Mouse (Mus musculus) cerebellum, postnatal 25 days (tissue): ENCODE data around the gene Myo15.
A peak's percentile ranks its signal among the peaks of the same experiment; 100 is the strongest.
"Not testable (repeated sequence)": the region's sequence is repeated elsewhere in the genome, so short reads cannot be mapped to it uniquely, and the experiment has no call there.

Experiments used
- DNase-seq, 2 experiments: peaks; one replicate each; pipeline ENCODE4 v3.0.0; 2021; ENCODE audit warnings: mixed read lengths in 2 of 2

Gene Myo15

GRCm38 (mm10) chr11:60469039-60469438 lies at the start of gene Myo15:
Gene Myo15, plus strand, starts transcription at chr11:60469339.
- no peak for DNase-seq

DNA sequence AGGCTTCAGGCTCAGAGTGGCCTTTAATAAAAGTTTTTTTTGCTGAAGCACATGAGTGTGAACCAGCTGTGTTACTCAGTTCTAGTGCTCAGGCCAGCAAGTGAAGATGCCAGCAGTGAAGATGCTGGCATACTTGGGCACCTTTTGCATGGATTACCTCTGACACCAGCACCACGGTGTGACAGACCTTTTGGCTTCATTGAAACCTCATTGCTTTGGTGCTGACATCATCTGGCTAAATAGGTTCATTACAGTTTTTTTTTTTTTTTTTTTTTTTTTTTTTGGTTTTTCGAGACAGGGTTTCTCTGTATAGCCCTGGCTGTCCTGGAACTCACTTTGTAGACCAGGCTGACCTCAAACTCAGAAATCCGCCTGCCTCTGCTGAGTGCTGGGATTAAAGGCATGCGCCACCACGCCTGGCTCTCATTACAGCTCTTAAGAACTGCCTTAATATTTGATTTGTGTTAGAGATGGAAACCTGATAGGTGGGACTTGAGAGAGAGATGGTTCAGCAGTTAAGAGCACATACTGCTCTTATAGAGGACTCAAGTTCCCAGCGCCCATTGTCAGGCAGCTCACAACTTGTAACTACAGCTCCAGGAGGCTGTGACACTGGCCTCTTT lies 47.0 kb upstream of the Myo15 start:
- peak in 1 of 2 experiments; percentile 16 for DNase-seq

DNA sequence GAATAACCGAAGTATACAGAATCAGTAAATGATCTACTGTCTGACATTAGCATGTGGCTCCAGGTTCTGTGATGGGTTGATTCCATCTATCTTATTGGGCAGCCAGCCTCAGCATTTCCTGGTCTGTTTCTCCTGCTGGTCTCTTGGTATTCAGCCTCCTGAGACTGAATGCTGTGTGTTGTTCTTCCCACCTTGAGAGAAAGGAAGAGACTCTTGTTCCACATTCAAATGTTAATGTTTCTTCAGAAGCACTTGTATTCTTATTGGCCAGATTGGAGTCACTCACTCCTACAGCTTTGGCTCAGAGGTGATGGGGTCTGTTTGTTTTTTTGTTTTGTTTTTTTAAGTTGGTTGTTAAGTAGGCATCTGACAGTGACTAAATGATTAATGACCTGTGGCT lies 46.1 kb upstream of the Myo15 start:
- no peak for DNase-seq

DNA sequence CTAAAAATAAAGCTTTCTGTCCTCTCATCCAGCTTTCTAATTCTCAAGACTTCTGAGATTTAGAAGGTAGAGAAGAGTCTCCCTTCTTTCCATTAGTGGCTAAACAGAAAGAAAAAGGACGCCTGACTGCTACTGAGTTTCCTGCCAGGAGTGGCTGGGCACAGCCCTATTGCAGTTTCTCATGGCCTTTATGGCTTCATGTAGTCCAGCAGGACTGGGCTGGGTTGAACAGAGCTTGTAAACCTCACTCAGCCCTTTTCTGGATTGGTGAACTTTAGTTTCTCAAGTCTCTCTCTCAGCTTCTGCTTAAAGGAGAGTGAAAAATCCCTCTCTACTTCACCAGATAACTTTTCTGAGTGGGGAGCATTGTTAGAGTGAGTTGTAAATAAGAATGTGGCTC lies 42.7 kb upstream of the Myo15 start:
- no peak for DNase-seq

DNA sequence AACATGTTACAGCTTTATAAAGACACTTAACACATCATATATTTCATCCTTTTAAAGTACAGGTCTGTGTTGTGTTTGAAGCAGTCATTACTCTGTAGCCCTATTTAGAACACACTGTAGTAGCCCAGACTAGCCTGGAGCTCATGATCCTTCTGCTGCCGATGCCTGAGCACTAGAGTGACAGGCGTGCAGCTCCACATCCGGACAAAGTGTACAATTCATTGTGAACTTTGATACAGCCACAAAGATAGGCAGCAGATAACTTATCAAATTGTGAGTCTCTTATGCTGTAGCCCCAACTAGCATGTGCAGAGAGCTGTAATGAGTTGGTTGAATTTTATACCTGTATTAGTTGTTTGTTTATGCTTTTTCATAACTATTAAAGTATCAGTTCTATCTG lies 41.5 kb upstream of the Myo15 start:
- DNase-seq = no peak

GRCm38 (mm10) chr11:60433501-60433900 lies 35.6 kb upstream of the Myo15 start:
- no peak for DNase-seq

DNA sequence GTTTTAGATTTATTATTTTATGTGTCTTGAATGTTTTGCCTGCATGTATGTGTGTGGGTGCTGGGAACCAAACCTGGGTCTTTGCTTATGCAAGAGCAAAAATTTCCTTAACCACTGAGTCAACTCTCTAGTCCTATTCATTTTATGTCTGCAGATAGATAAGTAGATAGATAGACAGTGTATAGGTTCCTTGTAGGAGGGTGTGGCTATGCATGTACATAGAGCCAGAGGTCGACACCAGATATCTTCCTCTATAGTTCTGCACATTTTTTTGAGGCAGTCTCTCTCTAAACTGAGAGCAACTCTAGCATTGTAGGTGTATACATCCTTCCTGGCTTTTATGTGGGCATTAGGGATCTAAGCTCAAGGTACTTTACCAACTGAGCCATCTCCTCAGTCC lies 34.0 kb upstream of the Myo15 start:
- no peak for DNase-seq

GRCm38 (mm10) chr11:60436618-60437017 lies 32.5 kb upstream of the Myo15 start:
- no peak for DNase-seq

DNA sequence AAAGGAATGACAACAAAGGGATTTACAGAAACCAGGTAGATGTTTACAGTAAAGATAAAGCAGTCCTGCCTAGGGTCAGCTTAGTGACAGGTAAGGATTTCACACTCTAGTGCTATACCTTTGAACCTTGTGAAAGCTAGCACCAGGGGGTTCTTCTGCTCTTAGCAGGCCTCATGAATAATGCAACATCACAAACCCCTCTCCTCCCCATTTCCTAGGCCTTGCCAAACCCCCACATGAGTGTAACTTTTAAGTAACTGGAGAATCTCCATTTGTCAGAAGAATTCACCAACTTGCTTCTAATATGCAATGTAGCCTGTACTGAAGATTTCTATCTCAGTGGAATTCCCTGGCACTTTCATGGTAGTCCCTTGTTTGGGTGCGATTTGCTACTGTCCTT lies 29.5 kb upstream of the Myo15 start:
- not testable (repeated sequence) for DNase-seq

- no peak for DNase-seq
These were observed 29.0 kb upstream of the Myo15 start for GRCm38 (mm10) chr11:60440176-60440575.

GRCm38 (mm10) chr11:60442896-60443295 lies 26.2 kb upstream of the Myo15 start:
- DNase-seq = no peak

DNA sequence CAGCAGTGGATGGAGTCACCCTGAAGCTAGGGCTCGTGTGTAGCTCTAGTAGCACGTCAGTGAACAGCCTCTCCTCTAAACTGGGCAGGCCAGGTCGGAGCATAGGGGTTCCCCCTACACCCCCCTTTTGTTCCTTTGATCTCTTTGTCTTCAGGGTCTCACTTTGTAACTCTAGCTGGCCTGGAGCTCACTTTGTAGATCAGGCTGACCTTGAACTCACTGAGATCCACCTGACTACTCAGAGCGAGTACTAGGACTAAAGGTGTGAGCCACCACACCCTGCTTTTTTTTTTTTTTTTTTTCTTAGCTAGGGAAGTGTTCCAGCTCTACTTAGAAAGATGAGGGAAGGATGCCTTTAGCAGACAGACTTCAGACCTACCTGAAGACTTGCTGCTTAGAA lies 25.1 kb upstream of the Myo15 start:
- no peak for DNase-seq

DNA sequence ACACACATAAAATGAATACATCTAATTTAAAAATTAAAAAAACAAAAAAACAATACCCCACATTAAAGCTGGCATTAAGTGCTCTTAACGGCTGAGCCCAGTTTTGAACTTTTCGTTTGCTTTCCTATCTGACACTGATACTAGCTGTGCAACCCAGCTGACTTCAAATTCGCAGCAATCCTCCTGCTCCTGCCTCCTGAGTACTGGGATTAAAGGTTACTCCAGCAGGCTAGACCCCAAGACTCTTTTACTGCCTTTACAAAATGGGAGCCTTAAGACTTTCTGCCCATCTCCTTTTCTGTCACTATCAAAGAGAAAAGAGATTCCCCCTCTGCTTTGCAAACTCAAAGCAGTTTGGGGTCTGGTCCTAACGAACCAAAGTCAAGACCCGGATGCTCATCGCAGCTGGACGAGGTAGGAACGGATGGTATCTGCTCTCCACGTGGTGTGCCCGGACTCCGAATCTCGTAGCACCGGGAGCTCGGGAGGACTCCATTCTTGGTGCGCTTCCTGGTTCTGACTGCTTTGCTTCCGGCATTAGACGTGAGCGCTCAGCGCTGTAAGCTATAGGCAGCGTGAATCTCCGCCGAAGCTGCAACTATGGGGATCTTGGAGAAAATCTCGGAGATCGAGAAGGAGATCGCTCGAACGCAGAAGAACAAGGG lies 14.9 kb upstream of the Myo15 start, which contains the start of gene Drg2:
TSS of gene Drg2 (plus strand) at position 512 of the 665 bp plus-strand sequence.
- peak; percentile 91 to 92 for DNase-seq

DNA sequence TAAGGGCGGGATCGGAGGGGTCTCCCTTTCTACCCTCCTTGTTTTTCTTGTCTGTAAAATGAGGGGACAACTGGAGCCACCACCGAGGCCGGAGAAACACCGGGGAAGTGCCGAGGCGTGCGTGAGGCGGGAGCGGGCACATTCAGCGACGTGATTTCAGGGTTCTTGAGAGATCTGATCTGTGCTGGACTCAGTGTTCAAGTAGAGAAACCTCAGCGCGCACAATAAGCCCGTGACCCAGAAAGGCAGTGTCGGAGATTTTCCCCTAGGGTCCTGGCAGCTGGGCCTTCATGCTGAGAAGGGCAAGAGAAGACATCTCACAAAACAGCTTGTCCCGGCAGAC lies 14.4 kb upstream of the Myo15 start:
- no peak for DNase-seq

DNA sequence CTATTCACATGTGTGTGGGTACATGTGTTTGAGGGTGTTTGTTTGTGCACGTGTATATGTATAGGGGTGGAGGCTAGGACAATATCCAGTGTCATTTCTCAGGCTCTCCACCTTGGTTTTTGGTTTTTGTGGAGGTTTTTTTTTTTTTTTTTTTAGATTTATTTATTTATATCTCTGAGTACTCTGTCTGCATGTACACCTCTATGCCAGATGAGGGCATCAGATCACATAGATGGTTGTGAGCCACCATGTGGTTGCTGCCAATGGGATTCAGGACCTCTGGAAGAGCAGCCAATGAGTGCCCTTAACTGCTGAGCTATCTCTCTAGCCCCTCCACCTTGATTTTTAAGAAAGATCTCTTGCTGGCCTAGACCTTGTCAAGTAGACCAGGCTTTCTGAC lies 11.2 kb upstream of the Myo15 start:
- no peak for DNase-seq

DNA sequence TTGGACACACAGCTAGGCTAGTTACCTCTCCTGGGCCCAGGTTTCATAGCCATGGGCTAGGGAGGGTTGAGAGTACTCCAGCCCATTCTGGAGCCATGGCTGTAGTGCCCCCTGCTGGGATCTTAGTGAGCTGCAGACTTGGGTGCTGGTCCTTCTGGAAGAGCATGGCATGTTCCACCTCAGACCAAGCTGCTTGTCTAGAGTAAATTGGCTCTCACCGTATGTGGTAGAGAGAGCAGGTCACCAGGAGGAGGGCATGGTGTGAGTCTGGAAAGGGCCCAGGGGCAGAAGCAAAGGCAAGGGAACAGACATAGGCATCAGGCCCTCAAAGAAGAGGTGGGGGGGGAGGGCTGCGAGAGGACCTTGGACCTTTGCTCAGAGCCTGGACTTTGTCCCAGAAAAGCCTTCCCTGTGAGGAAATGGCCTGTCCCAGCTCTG lies 3.2 kb upstream of the Myo15 start:
- DNase-seq = peak; percentile 63 to 74

DNA sequence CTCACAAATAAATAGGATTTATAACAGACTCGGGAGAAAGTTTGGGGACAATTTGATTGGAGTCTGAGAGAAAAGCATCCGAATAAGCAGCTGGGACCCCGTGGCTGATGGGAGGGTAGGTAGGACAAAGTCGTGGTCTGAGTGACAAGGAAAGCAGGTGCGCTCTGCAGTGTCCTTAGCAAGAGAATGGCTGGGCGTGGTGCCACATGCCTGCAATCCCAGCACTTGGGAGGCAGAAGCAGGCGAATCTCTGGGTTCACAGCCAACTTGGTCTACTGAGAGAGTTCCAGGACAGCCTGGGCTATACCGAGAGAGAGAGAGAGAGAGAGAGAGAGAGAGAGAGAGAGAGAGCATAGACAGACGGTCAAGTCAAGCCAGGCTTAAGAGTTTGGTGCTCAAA lies 1.6 kb downstream of the Myo15 start:
- DNase-seq = no peak

DNA sequence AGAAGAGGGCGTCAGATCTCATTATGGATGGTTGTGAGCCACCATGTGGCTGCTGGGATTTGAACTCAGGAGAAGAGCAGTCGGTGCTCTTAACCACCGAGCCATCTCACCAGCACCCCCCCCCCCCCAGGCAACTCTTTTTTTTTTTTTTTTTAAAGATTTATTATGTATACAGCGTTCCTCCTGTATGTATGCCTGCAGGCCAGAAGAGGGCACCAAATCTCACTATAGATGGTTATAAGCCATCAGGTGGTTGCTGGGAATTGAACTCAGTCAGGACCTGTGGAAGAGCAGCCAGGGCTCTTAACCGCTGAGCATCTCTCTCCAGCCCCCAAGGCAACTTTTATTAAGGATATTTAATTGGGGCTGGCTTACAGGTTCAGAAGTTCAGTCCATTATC lies 5.4 kb downstream of the Myo15 start:
- DNase-seq = no peak

DNA sequence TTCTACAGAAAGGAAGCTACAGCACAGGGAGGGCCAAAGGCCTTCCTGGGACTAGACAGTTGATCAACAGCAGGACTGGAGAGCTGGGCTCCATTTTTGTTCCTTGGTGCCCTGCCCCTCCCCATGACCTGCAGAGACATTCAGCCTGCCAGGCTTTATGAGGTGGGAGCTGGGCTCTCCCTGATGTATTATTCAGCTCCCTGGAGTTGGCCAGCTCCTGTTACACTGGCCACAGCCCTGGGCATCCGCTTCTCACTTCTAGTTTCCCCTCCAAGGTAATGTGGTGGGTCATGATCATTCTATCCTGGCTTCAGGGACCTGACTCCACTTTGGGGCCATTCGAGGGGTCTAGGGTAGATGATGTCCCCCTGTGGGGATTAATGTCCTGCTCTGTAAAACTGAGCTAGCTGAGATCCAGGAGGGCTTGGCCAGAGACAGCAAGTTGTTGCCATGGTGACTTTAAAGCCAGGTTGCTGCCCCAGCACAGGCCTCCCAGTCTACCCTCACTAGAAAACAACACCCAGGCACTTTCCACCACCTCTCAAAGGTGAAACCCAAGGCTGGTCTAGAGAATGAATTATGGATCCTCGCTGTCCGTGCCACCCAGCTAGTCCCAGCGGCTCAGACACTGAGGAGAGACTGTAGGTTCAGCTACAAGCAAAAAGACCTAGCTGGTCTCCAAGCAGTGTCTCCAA lies 6.7 kb downstream of the Myo15 start:
- no peak for DNase-seq

GRCm38 (mm10) chr11:60478121-60478520 lies 9.0 kb downstream of the Myo15 start:
- no peak for DNase-seq

DNA sequence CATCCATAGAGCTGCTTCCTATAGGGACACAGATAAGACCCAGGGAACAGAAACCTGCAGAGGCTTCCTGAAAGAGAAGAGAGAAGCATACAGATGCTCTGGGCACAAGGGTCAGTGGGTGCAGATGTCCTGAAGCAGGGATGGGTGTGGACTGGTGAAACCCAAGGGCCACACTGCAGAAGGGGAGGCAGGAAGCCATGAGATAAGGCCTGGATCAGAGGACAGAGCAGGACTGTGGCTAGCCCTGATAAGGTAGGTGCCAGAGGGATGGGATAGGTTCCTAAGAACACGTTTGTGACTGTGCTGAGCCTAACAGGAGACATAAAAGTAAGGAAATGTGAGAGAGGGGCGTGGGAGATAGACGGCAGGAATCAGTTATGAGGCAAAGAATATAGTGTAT lies 17.1 kb downstream of the Myo15 start:
- no peak for DNase-seq

GRCm38 (mm10) chr11:60492726-60493125 lies 23.6 kb downstream of the Myo15 start:
- DNase-seq = peak; percentile 25 to 28

GRCm38 (mm10) chr11:60495692-60496091 lies 26.6 kb downstream of the Myo15 start:
- no peak for DNase-seq

DNA sequence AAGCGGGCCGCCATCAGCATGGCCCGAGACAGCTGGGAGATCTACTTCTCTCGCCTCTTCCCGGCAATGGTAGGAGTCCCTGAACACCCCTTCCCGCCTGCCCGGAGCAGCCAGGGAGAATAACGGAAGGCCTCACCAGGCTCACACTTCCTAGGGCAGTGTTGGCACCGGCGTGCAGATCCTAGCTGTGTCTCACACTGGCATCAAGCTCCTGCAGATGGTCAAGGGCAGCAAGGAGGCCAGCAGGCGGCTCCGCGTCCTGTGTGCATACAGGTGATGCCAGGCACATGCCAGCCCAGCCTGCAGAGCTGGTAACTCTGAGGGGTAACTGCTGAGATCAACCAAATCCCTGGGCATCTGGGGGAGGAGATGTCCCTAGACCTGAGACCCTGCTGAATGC lies 38.1 kb downstream of the Myo15 start:
- DNase-seq = peak; percentile 53 to 56
